8 mouse cellular contexts compared by ENCODE assay signal in genomic region chr3:107758638-107759037, GRCm38 (mm10). TPM values are rescaled to one million over a fixed set of nuclear protein-coding genes. Genes with fewer than 3 reads are reported as not detected.
DNase-seq lines count a peak whose midpoint lies in the region; ATAC-seq and TF ChIP-seq lines count a peak whose summit lies in the region.

No protein-coding gene starts in this region.

- peak overlapping the region; percentile 91 for H3K9ac ChIP-seq in heart, embryonic 12.5 days
- H3K9ac ChIP-seq in limb, embryonic 14.5 days (ENCODE audit: low read depth, low read length, severe bottlenecking), result peak overlapping the region; percentile 90
- no peak overlapping the region for H3K9ac ChIP-seq in stomach, embryonic 14.5 days (replicated peaks; ENCODE audit: low read depth, low read length)

- peaks cover 15% of the 10 kb centered on the region for H3K4me1 ChIP-seq in brown adipose tissue, adult 24 weeks (ENCODE audit: control insufficient read depth, insufficient read depth, insufficient read length, low read length)
- peaks cover 30% of the 10 kb centered on the region for H3K4me1 ChIP-seq in heart, embryonic 12.5 days (replicated peaks)
- peaks cover 19% of the 10 kb centered on the region for H3K4me1 ChIP-seq in limb, embryonic 14.5 days (ENCODE audit: control insufficient read depth, insufficient read depth, low read length)
- H3K4me1 ChIP-seq in stomach, embryonic 14.5 days (ENCODE audit: control insufficient read depth, insufficient read depth, low read length), result peaks cover 20% of the 10 kb centered on the region

- peak overlapping the region; percentile 84 for H3K4me3 ChIP-seq in brown adipose tissue, adult 24 weeks (ENCODE audit: insufficient read depth, low read depth, low read length)
- H3K4me3 ChIP-seq in heart, embryonic 12.5 days, result peak overlapping the region; percentile 90
- peak overlapping the region; percentile 75 for H3K4me3 ChIP-seq in limb, embryonic 14.5 days (replicated peaks; ENCODE audit: low read length)
- peak overlapping the region; percentile 75 for H3K4me3 ChIP-seq in stomach, embryonic 14.5 days (ENCODE audit: low read depth, low read length)

- peak overlapping the region; percentile 94 for H3K4me2 ChIP-seq in heart, embryonic 12.5 days
- H3K4me2 ChIP-seq in limb, embryonic 14.5 days (replicated peaks; ENCODE audit: low read depth, low read length, severe bottlenecking), result peak overlapping the region; percentile 88
- H3K4me2 ChIP-seq in stomach, embryonic 14.5 days (replicated peaks; ENCODE audit: low read depth, low read length), result peak overlapping the region; percentile 79

- TF ChIP-seq POLR2A in limb, embryonic 14.5 days (IDR thresholded peaks at IDR 0.05; ENCODE audit: borderline replicate concordance, extremely low read depth, insufficient read depth, insufficient read length), result no peak

- 0 out of 2 replicates have a peak, but pooled peaks cover 7% of the 10 kb centered on the region for H3K27me3 ChIP-seq in heart, embryonic 12.5 days (replicated peaks)
- no peaks in the 10 kb centered on the region for H3K27me3 ChIP-seq in limb, embryonic 14.5 days (ENCODE audit: control insufficient read depth, insufficient read depth, low read length)
- H3K27me3 ChIP-seq in stomach, embryonic 14.5 days (ENCODE audit: control insufficient read depth, insufficient read depth, low read length), result no peaks in the 10 kb centered on the region

- 13% methylated on average over 3 of the region's 3 CpGs for WGBS in heart, embryonic 12.5 days
- WGBS in limb, embryonic 14.5 days, result 19% methylated on average over 3 of the region's 3 CpGs
- WGBS in stomach, embryonic 14.5 days, result 11% methylated on average over 3 of the region's 3 CpGs

- DNase-seq in layer of hippocampus, adult 9-11 months, result peak; percentile 56
- DNase-seq in layer of hippocampus, adult 8-10 months (ENCODE audit: low spot score in 2 of 2), result no peak
- peak; percentile 38 for DNase-seq in limb, embryonic 14.5 days (ENCODE audit: low spot score)
- DNase-seq in spleen, postnatal 4 days (ENCODE audit: low spot score in 2 of 2), result no peak
- DNase-seq in layer of hippocampus, postnatal 10 days (ENCODE audit: low spot score in 2 of 2), result no peak

- no peaks in the 10 kb centered on the region for H3K9me3 ChIP-seq in heart, embryonic 12.5 days (replicated peaks)
- H3K9me3 ChIP-seq in limb, embryonic 14.5 days (ENCODE audit: control insufficient read depth, low read length), result no peaks in the 10 kb centered on the region
- H3K9me3 ChIP-seq in stomach, embryonic 14.5 days (ENCODE audit: control insufficient read depth, low read depth, low read length), result no peaks in the 10 kb centered on the region

- peaks cover 8% of the 10 kb centered on the region for H3K36me3 ChIP-seq in heart, embryonic 12.5 days
- peaks cover 19% of the 10 kb centered on the region for H3K36me3 ChIP-seq in limb, embryonic 14.5 days (ENCODE audit: control insufficient read depth, insufficient read depth, low read length)
- H3K36me3 ChIP-seq in stomach, embryonic 14.5 days (ENCODE audit: control insufficient read depth, insufficient read depth, low read length), result 0 out of 2 replicates have a peak, but pooled peaks cover 1% of the 10 kb centered on the region

- ATAC-seq in heart, embryonic 12.5 days (ENCODE audit: insufficient number of reproducible peaks, low FRiP score), result no peak
- no peak for ATAC-seq in limb, embryonic 14.5 days (ENCODE audit: low FRiP score, low read depth)
- ATAC-seq in stomach, embryonic 14.5 days (ENCODE audit: insufficient number of reproducible peaks, insufficient read depth, low FRiP score, low read depth), result 0 out of 2 replicates have a peak, but pooled peaks have one; percentile 35

- peak overlapping the region; percentile 56; the same call in 1 of the 2 replicates for H3K27ac ChIP-seq in brown adipose tissue, adult 24 weeks (replicated peaks; ENCODE audit: low read depth, low read length)
- no peak overlapping the region for H3K27ac ChIP-seq in heart, embryonic 12.5 days (ENCODE audit: poor library complexity, severe bottlenecking)
- H3K27ac ChIP-seq in limb, embryonic 14.5 days (replicated peaks; ENCODE audit: low read depth, low read length), result no peak overlapping the region
- peak overlapping the region; percentile 15; the same call in 1 of the 2 replicates for H3K27ac ChIP-seq in stomach, embryonic 14.5 days (ENCODE audit: low read length)

RNA-seq across cellular contexts. Expression of gene Csf1, which starts 1.6 kb away (rescaled TPM):
- total RNA-seq in layer of hippocampus, adult 8-10 months (2022), result 10 to 100 TPM; 24.9 to 58.2 (median 39.9) TPM
- polyA plus RNA-seq in brown adipose tissue, adult 24 weeks (2012; ENCODE audit: insufficient read depth, insufficient read length, missing spikeins), result 5.6 and 14.8 TPM in 2 replicates
- 12.7 and 12.8 TPM in 2 replicates for polyA plus RNA-seq in heart, embryonic 12.5 days (2016; fragmentation: Nextera tagmentation; extraction: Ambion mirVana)
- polyA plus RNA-seq in limb, embryonic 14.5 days (2012; rRNA removed), result 14.9 and 16.3 TPM in 2 replicates
- 12.7 and 13.6 TPM in 2 replicates for polyA plus RNA-seq in limb, embryonic 14.5 days (2014; fragmentation: Nextera tagmentation; extraction: Ambion mirVana)
- 11.0 and 14.0 TPM in 2 replicates for polyA plus RNA-seq in stomach, embryonic 14.5 days (2014; fragmentation: Nextera tagmentation; extraction: Ambion mirVana)
- 10 to 100 TPM; 12.8 to 12.9 TPM for total RNA-seq in layer of hippocampus, postnatal 10 days (2021)

Comparison
In these comparisons a context has a peak if more than half of its experiments do, and no peak if none do; other contexts are left out.
1. DNase-seq: peak in layer of hippocampus, adult 9-11 months (single experiment) and limb, embryonic 14.5 days (single experiment); none in layer of hippocampus, adult 8-10 months (0 of 2), spleen, postnatal 4 days (0 of 2) and layer of hippocampus, postnatal 10 days (0 of 2).
2. H3K27ac ChIP-seq: peak in brown adipose tissue, adult 24 weeks (single experiment) and stomach, embryonic 14.5 days (single experiment); none in heart, embryonic 12.5 days (single experiment) and limb, embryonic 14.5 days (single experiment).
3. Peak in every context shown above with its lines, with median percentiles within 50 percentile points of each other: H3K4me3 ChIP-seq and H3K4me2 ChIP-seq.